Mouse (Mus musculus) bone marrow macrophage, adult 2 months (primary cell): ENCODE results near the gene Gm20388.

Experiments used
- CTCF ChIP-seq: IDR thresholded peaks from 2 replicates; pipeline ENCODE4 v1.5.1; 2012; ENCODE audit warnings: low read depth, mild to moderate bottlenecking, low read length, moderate library complexity
- POLR2A ChIP-seq: IDR thresholded peaks from 2 replicates; pipeline ENCODE4 v1.6.1; 2012; ENCODE audit warnings: mild to moderate bottlenecking, low read depth, low read length, borderline replicate concordance

DNA sequence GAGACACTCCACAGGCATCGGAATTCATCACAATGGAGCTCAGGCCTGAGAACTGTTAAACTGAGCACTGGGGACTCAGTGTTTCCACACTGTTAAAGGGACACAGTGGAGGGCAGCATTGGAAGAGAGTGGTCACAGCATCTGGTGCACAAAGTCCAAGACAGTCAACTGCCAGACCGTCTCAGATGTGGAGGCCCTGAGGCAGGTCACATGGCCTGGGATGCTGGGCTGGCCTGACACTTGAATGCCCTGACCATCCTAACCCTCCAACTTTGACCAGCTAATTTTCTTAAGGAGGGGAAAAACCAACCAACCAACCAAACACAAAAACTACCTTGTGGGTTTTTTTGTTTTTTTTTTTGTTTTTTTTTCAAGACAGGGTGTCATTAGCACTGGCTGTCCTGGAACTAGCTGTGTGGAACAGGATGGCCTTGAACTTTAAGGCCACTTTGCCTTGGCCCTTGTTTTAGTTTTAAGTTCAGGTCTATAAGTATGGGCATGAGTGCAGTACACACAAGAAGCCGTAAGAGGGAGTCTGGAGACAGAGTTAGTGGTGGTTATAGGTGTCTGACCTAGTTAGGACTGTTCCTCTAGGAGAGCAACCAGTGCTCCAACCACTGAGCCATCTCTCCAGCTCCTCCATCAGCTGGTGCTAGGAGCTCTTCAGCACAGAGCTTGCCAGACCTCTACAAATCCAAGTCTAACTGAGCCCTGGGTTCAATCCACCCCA lies 755.2 kb downstream of the Gm20388 start:
- TF ChIP-seq POLR2A (no peak), CTCF (no peak)
